Mouse (Mus musculus): ENCODE results near the gene Ppil1.
"Not testable (repeated sequence)": the region's sequence is repeated elsewhere in the genome, so short reads cannot be mapped to it uniquely, and the experiment has no call there.

Ppil1 gene

DNA sequence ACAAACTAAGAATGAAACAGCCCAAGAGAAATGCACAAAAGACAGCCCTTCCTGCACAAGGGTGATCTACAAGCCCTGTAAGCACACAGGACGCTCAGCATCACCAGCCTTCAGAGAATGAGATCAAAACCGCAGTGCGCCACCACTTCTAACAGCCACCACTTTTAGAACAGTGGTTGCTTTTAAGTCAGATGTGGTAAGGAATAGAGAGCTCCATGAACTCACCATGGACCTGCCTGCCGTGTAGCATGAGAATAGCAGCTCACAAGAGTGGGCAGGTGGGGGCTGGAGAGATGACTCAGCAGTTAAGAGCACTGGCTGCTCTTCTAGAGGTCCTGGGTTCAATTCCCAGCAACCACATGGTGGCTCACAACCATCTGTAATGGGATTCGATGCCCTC, 16.4 kb upstream of the Ppil1 start:
- no peak for DNase-seq

- peak; percentile 94 to 95 for DNase-seq
Observed at GRCm38 (mm10) chr17:29273889-29274288, 9.9 kb upstream of the Ppil1 start.

DNA sequence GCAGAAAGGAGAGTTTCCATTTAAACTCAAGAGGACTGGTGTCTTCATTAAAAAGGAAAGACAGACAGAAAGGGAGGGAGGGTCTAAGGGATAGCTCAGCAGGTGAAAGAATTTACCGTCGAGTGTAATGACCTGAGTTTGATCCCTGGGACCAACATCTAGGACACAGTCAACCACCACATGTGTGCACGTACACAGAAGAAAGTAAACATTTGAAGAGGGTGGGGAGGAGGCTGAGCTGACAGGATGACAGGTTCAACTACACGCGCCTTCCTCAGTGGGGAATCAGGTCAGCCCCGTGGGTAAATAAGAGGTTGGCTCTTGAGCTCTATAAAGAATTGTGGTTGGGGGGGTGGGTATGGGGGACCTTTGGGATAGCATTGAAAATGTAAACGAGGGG, 9.2 kb upstream of the Ppil1 start:
- DNase-seq: no peak

- no peak for DNase-seq
Observed at GRCm38 (mm10) chr17:29270148-29270698, 6.2 kb upstream of the Ppil1 start.

GRCm38 (mm10) chr17:29269349-29269706, 5.3 kb upstream of the Ppil1 start:
- DNase-seq: no peak

DNA sequence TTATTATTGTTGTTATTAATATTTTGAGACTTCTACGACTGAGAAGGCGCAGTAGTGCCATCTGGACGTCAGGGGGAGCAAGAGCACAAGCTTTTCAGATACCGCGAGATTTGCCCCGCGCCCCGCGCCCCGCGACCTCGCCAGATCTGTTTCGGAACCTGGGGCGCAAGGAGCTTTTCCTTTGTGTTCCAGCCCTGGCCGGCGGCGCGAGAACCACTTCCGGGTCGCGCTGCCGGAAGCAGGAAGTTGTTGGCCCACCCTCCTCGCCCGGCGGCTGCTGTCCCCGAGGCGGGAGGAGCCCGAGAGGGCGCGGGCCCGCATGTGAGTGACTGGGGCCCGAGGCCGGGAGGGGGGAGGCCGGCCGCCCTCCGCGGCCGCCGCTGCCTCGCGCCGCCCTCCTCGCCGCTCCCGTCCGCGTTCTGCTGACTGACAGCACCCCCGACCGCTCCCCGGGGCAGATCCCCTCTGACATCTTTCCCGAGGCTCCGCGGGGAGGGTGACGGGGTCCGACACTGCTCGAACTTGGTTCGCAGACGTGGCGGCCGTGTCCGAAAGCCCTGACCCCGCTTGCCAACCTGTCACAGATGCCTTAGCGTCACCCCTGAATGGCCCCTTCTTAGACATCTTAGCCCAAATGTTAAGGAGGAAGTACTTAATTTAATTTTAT, 4.8 kb upstream of the Ppil1 start, which contains the start of gene BC004004:
Gene BC004004 (plus strand): TSS at position 107 of the 667 bp plus-strand sequence.
- peak; percentile 96 for DNase-seq

DNA sequence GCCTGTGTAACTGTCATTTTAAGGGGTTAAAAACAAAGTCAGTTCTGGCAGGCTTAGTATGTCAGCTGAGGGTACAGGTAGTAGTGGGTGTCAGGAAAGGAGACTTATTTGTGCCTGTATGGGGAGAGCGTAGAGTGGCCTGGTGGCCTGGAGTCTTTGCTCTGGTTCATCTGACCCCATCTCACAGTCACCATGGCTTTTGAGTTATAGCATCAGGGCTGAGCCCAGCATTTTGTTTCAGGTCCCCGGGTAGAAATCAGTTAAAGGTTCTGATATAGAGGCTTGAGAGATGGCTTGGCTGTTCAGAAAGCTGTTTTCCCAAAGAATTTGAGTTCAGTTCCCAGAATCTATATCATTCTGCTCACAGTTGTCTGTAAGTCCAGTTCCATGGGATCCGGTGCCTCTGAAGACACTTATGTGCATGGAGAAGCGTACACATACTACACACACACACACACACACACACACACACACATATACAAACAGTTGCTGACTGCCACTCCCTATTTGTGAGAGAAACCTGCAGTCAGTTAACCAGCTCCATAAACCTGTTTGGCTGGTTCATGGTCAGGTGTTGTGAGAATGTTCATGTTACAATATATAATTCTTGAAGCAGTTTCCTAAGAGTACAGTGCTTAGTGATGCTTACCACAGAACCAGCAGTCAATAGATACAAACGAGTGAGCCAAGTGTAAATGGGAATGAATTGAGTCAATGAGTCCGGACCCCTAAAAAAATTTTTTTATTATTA, 4.1 kb upstream of the Ppil1 start:
- DNase-seq: peak in 1 of 2 experiments; percentile 43

GRCm38 (mm10) chr17:29267040-29267439, 3.1 kb upstream of the Ppil1 start:
- not testable (repeated sequence) for DNase-seq

- DNase-seq: no peak
Observed at GRCm38 (mm10) chr17:29264760-29265159, 774 bp upstream of the Ppil1 start.

DNA sequence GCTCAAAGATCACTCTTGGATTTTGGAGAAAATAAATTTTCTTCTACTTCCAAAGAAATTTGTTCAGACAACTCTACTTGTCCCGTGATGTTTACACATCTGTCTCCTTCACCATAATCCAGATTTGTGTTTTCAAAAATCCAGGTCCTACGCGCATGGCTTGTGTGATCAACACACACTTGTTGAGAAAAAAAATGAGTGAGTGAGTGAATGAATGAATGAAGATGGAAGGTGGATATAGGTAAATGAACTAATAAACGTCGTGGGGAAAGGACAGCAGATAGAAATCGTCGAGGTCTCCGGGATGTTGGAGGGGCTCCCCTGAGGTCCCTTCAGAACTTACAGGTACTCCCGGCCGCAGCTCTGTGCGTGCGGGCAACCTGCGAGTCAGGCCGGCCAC, 569 bp downstream of the Ppil1 start:
- DNase-seq: no peak

- no peak for DNase-seq
Observed at GRCm38 (mm10) chr17:29262259-29262649, 1.7 kb downstream of the Ppil1 start.

DNA sequence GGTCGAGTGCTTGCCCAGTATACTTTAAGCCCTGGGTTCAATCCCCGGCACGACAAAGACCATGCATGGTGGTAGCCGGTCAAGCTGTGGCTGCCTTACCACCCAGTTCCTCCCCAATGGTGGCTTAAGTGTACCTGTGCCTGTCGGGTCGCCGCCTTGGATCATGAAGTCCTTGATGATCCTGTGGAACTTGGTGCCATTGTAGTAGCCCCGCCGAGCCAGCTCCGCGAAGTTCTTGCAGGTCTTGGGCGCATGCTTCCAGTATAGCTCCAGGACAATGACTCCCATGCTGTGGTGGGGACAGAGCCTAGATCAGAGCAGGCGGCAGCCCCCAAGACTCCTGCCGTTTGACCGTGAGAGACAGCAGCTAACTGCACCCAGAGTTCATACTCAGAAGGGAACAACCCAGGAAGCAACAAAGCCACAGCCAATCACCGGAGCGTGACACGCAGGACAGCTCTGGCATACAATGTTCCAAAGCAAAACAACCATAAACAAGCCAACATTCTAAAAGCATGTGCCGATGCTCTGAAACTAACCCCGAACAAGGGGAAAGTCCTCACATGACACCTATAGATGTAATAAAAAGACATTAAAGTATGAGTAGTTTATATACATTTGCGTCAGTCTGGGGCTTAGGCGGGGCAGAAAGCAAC, 2.3 kb downstream of the Ppil1 start:
- DNase-seq: no peak

GRCm38 (mm10) chr17:29260501-29260900, 3.5 kb downstream of the Ppil1 start:
- DNase-seq: no peak

- peak; percentile 65 to 80 for DNase-seq
Observed at GRCm38 (mm10) chr17:29259489-29259888, 4.5 kb downstream of the Ppil1 start.

GRCm38 (mm10) chr17:29258921-29259320, 5.1 kb downstream of the Ppil1 start:
- no peak for DNase-seq

- DNase-seq: no peak
Observed at GRCm38 (mm10) chr17:29258025-29258558, 5.9 kb downstream of the Ppil1 start.

GRCm38 (mm10) chr17:29257001-29257511, 6.9 kb downstream of the Ppil1 start:
- no peak for DNase-seq

GRCm38 (mm10) chr17:29256507-29256906, 7.5 kb downstream of the Ppil1 start:
- no peak for DNase-seq

DNA sequence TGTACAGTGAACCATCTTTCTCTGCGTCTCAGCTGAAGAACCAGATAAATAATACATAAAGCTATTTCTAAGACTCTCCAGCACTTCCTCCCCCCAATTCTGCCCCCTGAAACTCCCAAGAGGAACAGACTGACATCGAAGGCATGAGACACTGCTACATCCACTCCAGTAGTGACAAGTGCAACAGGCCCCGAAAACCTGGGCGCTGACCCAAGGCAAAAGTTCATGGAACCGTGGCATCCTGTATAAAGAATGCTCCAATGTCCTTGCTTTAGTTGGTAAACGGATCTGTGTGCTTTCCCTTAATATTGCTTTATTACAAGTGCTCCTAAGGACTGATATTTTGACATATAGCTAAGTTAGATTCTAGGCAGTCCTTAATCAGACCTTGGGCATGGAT, 9.2 kb downstream of the Ppil1 start:
- DNase-seq: not testable (repeated sequence)

GRCm38 (mm10) chr17:29253684-29254083, 10.3 kb downstream of the Ppil1 start:
- no peak for DNase-seq

GRCm38 (mm10) chr17:29253236-29253635, 10.8 kb downstream of the Ppil1 start:
- DNase-seq: no peak

DNA sequence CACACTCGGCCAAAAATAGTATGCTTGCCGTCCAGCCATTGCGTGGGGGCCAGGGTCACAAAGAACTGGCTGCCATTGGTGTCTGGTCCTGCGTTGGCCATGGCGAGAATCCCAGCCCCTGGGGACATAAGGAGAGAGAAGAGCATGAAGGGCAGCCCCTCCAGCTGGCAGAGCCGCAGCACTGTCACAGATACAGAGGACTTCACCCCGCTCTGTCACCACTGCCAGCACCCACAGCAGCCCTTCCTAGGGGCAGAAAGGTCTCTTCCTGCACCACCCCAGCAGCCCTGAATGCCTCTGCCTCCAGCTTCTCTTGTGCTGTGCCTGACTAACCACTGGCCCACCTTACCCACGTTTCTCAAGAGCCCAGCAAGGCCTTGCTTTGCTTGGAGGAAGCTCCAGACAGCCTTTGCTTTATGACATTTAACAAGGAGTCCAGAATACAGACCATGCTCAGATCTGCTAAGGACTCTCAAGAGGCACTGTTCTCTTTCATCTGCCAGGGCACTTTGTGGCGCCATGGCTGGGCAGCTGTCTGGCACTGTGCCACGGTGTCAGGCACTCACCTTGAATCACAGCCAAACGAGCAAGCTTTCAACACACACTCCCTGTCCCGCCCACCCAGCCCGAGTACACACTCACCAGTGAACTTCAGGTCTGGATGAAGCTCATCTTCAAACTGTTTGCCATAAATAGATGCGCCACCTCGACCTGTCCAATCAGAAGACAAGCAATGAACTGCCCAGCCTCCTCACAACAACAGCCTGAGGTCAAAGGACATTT, 12.2 kb downstream of the Ppil1 start:
- peak; percentile 86 to 88 for DNase-seq
